In the genomic region with DNA sequence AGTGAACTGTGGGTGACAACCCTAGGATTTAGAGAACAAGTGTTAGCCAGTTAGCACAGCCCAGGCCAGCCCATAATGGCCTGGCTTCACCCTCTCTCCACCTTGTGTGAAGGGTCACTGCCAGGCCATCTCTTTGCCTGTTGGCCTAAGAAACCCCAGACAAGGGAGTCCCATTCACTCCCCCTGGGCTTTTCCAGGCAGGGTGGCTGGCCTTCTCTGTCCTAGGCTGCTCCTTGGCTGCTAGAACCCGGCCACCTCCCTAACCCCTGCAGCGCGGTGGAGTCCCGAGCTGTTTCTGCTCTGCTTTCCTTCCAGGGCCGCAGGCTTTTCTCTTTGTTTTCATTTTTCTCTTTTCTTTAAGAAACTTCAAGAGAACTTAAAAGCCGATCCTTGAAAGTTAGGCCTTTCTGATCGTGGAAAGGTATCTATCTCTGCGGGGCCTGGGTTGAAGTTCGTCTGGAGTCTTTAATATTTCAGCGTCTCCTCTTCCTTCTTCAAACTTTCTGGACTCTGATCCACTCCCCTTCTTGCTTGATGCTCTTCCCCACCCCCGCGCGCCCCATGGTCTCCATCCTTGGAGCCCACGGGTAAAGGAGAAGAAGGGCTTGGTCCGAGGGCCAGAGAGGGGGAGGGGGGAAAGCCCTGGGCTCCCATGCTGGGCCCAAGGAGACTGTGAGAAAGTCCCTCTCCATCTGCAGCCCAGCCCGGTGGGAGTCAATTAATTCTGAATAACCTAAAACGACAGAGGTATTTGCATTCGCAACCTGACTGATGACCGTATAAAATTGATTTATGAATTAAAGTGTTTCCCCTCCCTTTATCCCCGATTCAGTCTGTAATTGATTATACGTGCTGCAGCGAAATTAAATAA, we compare ENCODE assay signal across 8 mouse cellular contexts. TPM values are rescaled to one million over a fixed set of nuclear protein-coding genes. Genes with fewer than 3 reads are reported as not detected.
DNase-seq lines count a peak whose midpoint lies in the region; ATAC-seq lines count a peak whose summit lies in the region.

No protein-coding gene starts in this region.

- DNase-seq in heart, postnatal 14 days = no peak
- peak; percentile 74 for DNase-seq in embryo, embryonic 9.5 days (ENCODE audit: extremely low spot score)
- DNase-seq in adrenal gland, postnatal 14 days = no peak
- no peak for DNase-seq in spleen, adult 12 weeks (ENCODE audit: low spot score)
- DNase-seq in spleen, postnatal 10 days (ENCODE audit: low spot score in 2 of 2) = no peak

- 25% methylated on average over 22 of the region's 22 CpGs for WGBS in heart, embryonic 13.5 days
- 8% methylated on average over 22 of the region's 22 CpGs for WGBS in hindbrain, embryonic 16.5 days
- WGBS in midbrain, embryonic 16.5 days = 4% methylated on average over 22 of the region's 22 CpGs

- ATAC-seq in heart, embryonic 13.5 days (ENCODE audit: extremely low read depth, insufficient number of reproducible peaks, low FRiP score, low TSS enrichment) = no peak
- peak; percentile 81 for ATAC-seq in hindbrain, embryonic 16.5 days
- ATAC-seq in midbrain, embryonic 16.5 days = peak; percentile 85

- no peaks in the 10 kb centered on the region for H3K27me3 ChIP-seq in heart, embryonic 13.5 days (replicated peaks)
- H3K27me3 ChIP-seq in hindbrain, embryonic 16.5 days (replicated peaks; ENCODE audit: control insufficient read depth, insufficient read depth, low read length) = no peaks in the 10 kb centered on the region; the same call in 1 of the 2 replicates
- H3K27me3 ChIP-seq in midbrain, embryonic 16.5 days (ENCODE audit: control insufficient read depth, insufficient read depth, low read depth, low read length) = no peaks in the 10 kb centered on the region

- peak overlapping the region; percentile 37 for H3K4me2 ChIP-seq in heart, embryonic 13.5 days
- peak overlapping the region; percentile 41; the same call in 1 of the 2 replicates for H3K4me2 ChIP-seq in hindbrain, embryonic 16.5 days (ENCODE audit: low read length)
- peak overlapping the region; percentile 17; the same call in 1 of the 2 replicates for H3K4me2 ChIP-seq in midbrain, embryonic 16.5 days (ENCODE audit: low read length)

- peak overlapping the region; percentile 36; the same call in 1 of the 2 replicates for H3K27ac ChIP-seq in heart, embryonic 13.5 days (replicated peaks)
- H3K27ac ChIP-seq in hindbrain, embryonic 16.5 days (ENCODE audit: low read depth, low read length) = peak overlapping the region; percentile 75
- H3K27ac ChIP-seq in midbrain, embryonic 16.5 days (ENCODE audit: low read length) = peak overlapping the region; percentile 17; the same call in 1 of the 2 replicates

- H3K4me1 ChIP-seq in heart, embryonic 13.5 days = peaks cover 11% of the 10 kb centered on the region
- peaks cover 7% of the 10 kb centered on the region for H3K4me1 ChIP-seq in hindbrain, embryonic 16.5 days (ENCODE audit: control insufficient read depth, insufficient read depth, low read depth, low read length)
- H3K4me1 ChIP-seq in midbrain, embryonic 16.5 days (ENCODE audit: control insufficient read depth, insufficient read depth, low read length) = peaks cover 11% of the 10 kb centered on the region

- no peak overlapping the region for H3K4me3 ChIP-seq in heart, embryonic 13.5 days
- H3K4me3 ChIP-seq in hindbrain, embryonic 16.5 days (ENCODE audit: low read length) = no peak overlapping the region
- no peak overlapping the region for H3K4me3 ChIP-seq in midbrain, embryonic 16.5 days (ENCODE audit: low read depth, low read length)

- peak overlapping the region; percentile 58 for H3K9ac ChIP-seq in heart, embryonic 13.5 days
- no peak overlapping the region for H3K9ac ChIP-seq in hindbrain, embryonic 16.5 days (ENCODE audit: low read depth, low read length)
- H3K9ac ChIP-seq in midbrain, embryonic 16.5 days (ENCODE audit: low read depth, low read length) = no peak overlapping the region

- no peaks in the 10 kb centered on the region for H3K9me3 ChIP-seq in heart, embryonic 13.5 days
- no peaks in the 10 kb centered on the region for H3K9me3 ChIP-seq in hindbrain, embryonic 16.5 days (ENCODE audit: control insufficient read depth, low read length)
- no peaks in the 10 kb centered on the region for H3K9me3 ChIP-seq in midbrain, embryonic 16.5 days (replicated peaks; ENCODE audit: control insufficient read depth, low read length, poor library complexity, severe bottlenecking)

- intact Hi-C loops in heart, postnatal 14 days (cut with DNase I) = no loop called here

- H3K36me3 ChIP-seq in heart, embryonic 13.5 days = no peaks in the 10 kb centered on the region
- no peaks in the 10 kb centered on the region for H3K36me3 ChIP-seq in hindbrain, embryonic 16.5 days (ENCODE audit: control insufficient read depth, insufficient read depth, low read length)
- no peaks in the 10 kb centered on the region for H3K36me3 ChIP-seq in midbrain, embryonic 16.5 days (ENCODE audit: control insufficient read depth, insufficient read depth, low read length)

RNA-seq across cellular contexts. Expression of a gene that starts 52.3 kb away (rescaled TPM):
- 5.7 and 5.9 TPM in 2 replicates for polyA plus RNA-seq in heart, embryonic 13.5 days (2015; fragmentation: Nextera tagmentation; extraction: Ambion mirVana)
- total RNA-seq in heart, postnatal 14 days (2021) = 1 to 10 TPM; 4.6 to 7.2 TPM
- polyA plus RNA-seq in hindbrain, embryonic 16.5 days (2015; fragmentation: Nextera tagmentation; extraction: Ambion mirVana) = 3.2 and 4.7 TPM in 2 replicates
- 3.2 and 4.5 TPM in 2 replicates for polyA plus RNA-seq in midbrain, embryonic 16.5 days (2015; fragmentation: Nextera tagmentation; extraction: Ambion mirVana)
- 9.2 and 10.8 TPM in 2 replicates for total RNA-seq in adrenal gland, postnatal 14 days (2021)

Comparison
In these comparisons a context has a peak if more than half of its experiments do, and no peak if none do; other contexts are left out.
1. H3K27ac ChIP-seq: peak in every context shown above with its lines; median percentile 75 in hindbrain, embryonic 16.5 days; 36 in heart, embryonic 13.5 days; 17 in midbrain, embryonic 16.5 days.